ENCODE assay signal across 8 mouse cellular contexts in genomic region chr2:126599005-126599404, GRCm38 (mm10). TPM values are rescaled to one million over a fixed set of nuclear protein-coding genes. Genes with fewer than 3 reads are reported as not detected.
A peak's percentile ranks its signal among the peaks of the same experiment; 100 is the strongest.
DNase-seq lines count a peak whose midpoint lies in the region; ATAC-seq and TF ChIP-seq lines count a peak whose summit lies in the region.

No protein-coding gene starts in this region.

- no peak for DNase-seq in G1E (ENCODE audit: low spot score)
- peak; percentile 27 for DNase-seq in embryonic facial prominence, embryonic 10.5 days (ENCODE audit: low spot score)
- DNase-seq in spleen, adult 12 weeks (ENCODE audit: low spot score): no peak
- no peak for DNase-seq in left cerebral cortex, adult 8-10 months (ENCODE audit: low spot score in 2 of 2)
- no peak for DNase-seq in left cerebral cortex, postnatal 4 days

- intact Hi-C loops in left cerebral cortex, postnatal 4 days (cut with DNase I): loop anchor here (5.0 kb wide), 1 partner anchor 63 kb away; no protein-coding TSS in a partner anchor

- no peaks in the 10 kb centered on the region for H3K9me3 ChIP-seq in hindbrain, embryonic 15.5 days
- H3K9me3 ChIP-seq in hindbrain, embryonic 16.5 days (ENCODE audit: control insufficient read depth, low read length): no peaks in the 10 kb centered on the region
- H3K9me3 ChIP-seq in G1E (replicated peaks): no peaks in the 10 kb centered on the region
- H3K9me3 ChIP-seq in embryonic facial prominence, embryonic 10.5 days: no peaks in the 10 kb centered on the region

- 0 out of 2 replicates have a peak, but pooled peaks cover 3% of the 10 kb centered on the region for H3K4me1 ChIP-seq in hindbrain, embryonic 15.5 days (replicated peaks)
- H3K4me1 ChIP-seq in hindbrain, embryonic 16.5 days (ENCODE audit: control insufficient read depth, insufficient read depth, low read depth, low read length): no peaks in the 10 kb centered on the region
- peaks cover 13% of the 10 kb centered on the region for H3K4me1 ChIP-seq in G1E (ENCODE audit: insufficient read depth, low read depth, low read length)
- peaks cover 5% of the 10 kb centered on the region; the same call in 1 of the 2 replicates for H3K4me1 ChIP-seq in embryonic facial prominence, embryonic 10.5 days

- no peak for TF ChIP-seq CTCF in G1E (IDR thresholded peaks at IDR 0.05; ENCODE audit: low read depth, low read length)

- H3K9ac ChIP-seq in hindbrain, embryonic 15.5 days: no peak overlapping the region
- no peak overlapping the region for H3K9ac ChIP-seq in hindbrain, embryonic 16.5 days (ENCODE audit: low read depth, low read length)

- no peak overlapping the region for H3K4me3 ChIP-seq in hindbrain, embryonic 15.5 days
- H3K4me3 ChIP-seq in hindbrain, embryonic 16.5 days (ENCODE audit: low read length): no peak overlapping the region
- no peak overlapping the region for H3K4me3 ChIP-seq in G1E (ENCODE audit: low read depth, low read length)
- no peak overlapping the region for H3K4me3 ChIP-seq in embryonic facial prominence, embryonic 10.5 days

- 23% methylated on average over 3 of the region's 3 CpGs for WGBS in hindbrain, embryonic 15.5 days
- WGBS in hindbrain, embryonic 16.5 days: 23% methylated on average over 3 of the region's 3 CpGs
- WGBS in embryonic facial prominence, embryonic 10.5 days: 13% methylated on average over 3 of the region's 3 CpGs

- H3K4me2 ChIP-seq in hindbrain, embryonic 15.5 days: no peak overlapping the region
- H3K4me2 ChIP-seq in hindbrain, embryonic 16.5 days (ENCODE audit: low read length): no peak overlapping the region

- no peaks in the 10 kb centered on the region for H3K27me3 ChIP-seq in hindbrain, embryonic 15.5 days
- H3K27me3 ChIP-seq in hindbrain, embryonic 16.5 days (replicated peaks; ENCODE audit: control insufficient read depth, insufficient read depth, low read length): no peaks in the 10 kb centered on the region
- H3K27me3 ChIP-seq in G1E (ENCODE audit: insufficient read depth, low read length): peaks cover 26% of the 10 kb centered on the region
- peaks cover 7% of the 10 kb centered on the region for H3K27me3 ChIP-seq in embryonic facial prominence, embryonic 10.5 days (replicated peaks; ENCODE audit: low read depth, poor library complexity, severe bottlenecking)

- no peak overlapping the region for H3K27ac ChIP-seq in hindbrain, embryonic 15.5 days (replicated peaks)
- no peak overlapping the region for H3K27ac ChIP-seq in hindbrain, embryonic 16.5 days (ENCODE audit: low read depth, low read length)
- H3K27ac ChIP-seq in embryonic facial prominence, embryonic 10.5 days (replicated peaks): no peak overlapping the region

- ATAC-seq in hindbrain, embryonic 15.5 days (ENCODE audit: low FRiP score, low read depth): peak; percentile 66
- ATAC-seq in hindbrain, embryonic 16.5 days: no peak; the same call in 1 of the 2 replicates
- ATAC-seq in G1E (ENCODE audit: extremely low read depth, insufficient number of reproducible peaks, low FRiP score, poor library complexity, severe bottlenecking): peak; percentile 28; the same call in 1 of the 2 replicates
- peak; percentile 65 for ATAC-seq in megakaryocyte-erythroid progenitor cell, adult 5-6 weeks (replicated peaks; ENCODE audit: low FRiP score, low TSS enrichment, poor library complexity, severe bottlenecking)

- H3K36me3 ChIP-seq in hindbrain, embryonic 15.5 days: no peaks in the 10 kb centered on the region
- H3K36me3 ChIP-seq in hindbrain, embryonic 16.5 days (ENCODE audit: control insufficient read depth, insufficient read depth, low read length): no peaks in the 10 kb centered on the region
- no peaks in the 10 kb centered on the region for H3K36me3 ChIP-seq in G1E (replicated peaks)
- no peaks in the 10 kb centered on the region for H3K36me3 ChIP-seq in embryonic facial prominence, embryonic 10.5 days (replicated peaks)

RNA-seq across cellular contexts. Expression of gene Hdc, which starts 20.1 kb away (rescaled TPM):
- 0.98 and 1.7 TPM in 2 replicates for polyA plus RNA-seq in hindbrain, embryonic 15.5 days (2015; fragmentation: Nextera tagmentation; extraction: Ambion mirVana)
- 1.9 and 2.6 TPM in 2 replicates for polyA plus RNA-seq in hindbrain, embryonic 16.5 days (2015; fragmentation: Nextera tagmentation; extraction: Ambion mirVana)
- total RNA-seq in G1E (2014; fragmentation: Nextera tagmentation): 17.9 and 21.5 TPM in 2 replicates
- 42.0 and 49.8 TPM in 2 replicates for total RNA-seq in G1E (2017)
- polyA plus RNA-seq in G1E (2012): 2.1 and 2.6 TPM in 2 replicates
- polyA plus RNA-seq in embryonic facial prominence, embryonic 10.5 days (2016; fragmentation: Nextera tagmentation; extraction: Ambion mirVana): 0.40 and 0.95 TPM in 2 replicates
- total RNA-seq in megakaryocyte-erythroid progenitor cell, adult 5-6 weeks (2014; fragmentation: Nextera tagmentation): 0.92 and 1.3 TPM in 2 replicates
- 0.46 and 2.6 TPM in 2 replicates for total RNA-seq in megakaryocyte-erythroid progenitor cell, adult 5-6 weeks (2017)
- total RNA-seq in left cerebral cortex, adult 8-10 months (2022): 1 to 10 TPM in 3 of 4 experiments, under 1 TPM in 1; 0.94 to 1.6 (median 1.2) TPM
- total RNA-seq in left cerebral cortex, postnatal 4 days (2021): 1 to 10 TPM; 1.1 to 1.5 TPM

RNA-seq across cellular contexts. Expression of gene Slc27a2, which starts 46.8 kb away (rescaled TPM):
- 10.5 and 10.7 TPM in 2 replicates for polyA plus RNA-seq in hindbrain, embryonic 15.5 days (2015; fragmentation: Nextera tagmentation; extraction: Ambion mirVana)
- polyA plus RNA-seq in hindbrain, embryonic 16.5 days (2015; fragmentation: Nextera tagmentation; extraction: Ambion mirVana): 12.4 and 12.7 TPM in 2 replicates
- total RNA-seq in G1E (2014; fragmentation: Nextera tagmentation) (not detected in 2 replicates), G1E (2017) (0.27 TPM in 1 of 2 replicates, not detected in the other)
- not detected in 2 replicates for polyA plus RNA-seq in G1E (2012)
- 1.5 and 3.8 TPM in 2 replicates for polyA plus RNA-seq in embryonic facial prominence, embryonic 10.5 days (2016; fragmentation: Nextera tagmentation; extraction: Ambion mirVana)
- 0.96 TPM in 1 of 2 replicates, not detected in the other for total RNA-seq in megakaryocyte-erythroid progenitor cell, adult 5-6 weeks (2014; fragmentation: Nextera tagmentation)
- not detected in 2 replicates for total RNA-seq in megakaryocyte-erythroid progenitor cell, adult 5-6 weeks (2017)
- total RNA-seq in left cerebral cortex, adult 8-10 months (2022): 1 to 10 TPM; 7.5 to 9.1 (median 8.8) TPM
- total RNA-seq in left cerebral cortex, postnatal 4 days (2021): 1 to 10 TPM; 3.5 to 3.6 TPM

Comparison
In these comparisons a context has a peak if more than half of its experiments do, and no peak if none do; other contexts are left out.
1. RNA of gene Hdc, which starts 20.1 kb away (total RNA-seq): 17.9 to 49.8 TPM in G1E; 0.46 to 2.6 TPM in megakaryocyte-erythroid progenitor cell, adult 5-6 weeks, 1.1 to 1.5 TPM in left cerebral cortex, postnatal 4 days and 0.94 to 1.6 TPM in left cerebral cortex, adult 8-10 months; every median in the first group is over 4 times any median in the second.